Mouse (Mus musculus): Measurements from ENCODE around the gene Zfp160.
"Not testable (repeated sequence)": the region's sequence is repeated elsewhere in the genome, so short reads cannot be mapped to it uniquely, and the experiment has no call there.

GRCm38 (mm10) chr17:21069443-21069842, 60.7 kb downstream of the Zfp160 start:
- not testable (repeated sequence) for TF ChIP-seq CTCF (IDR thresholded peaks at IDR 0.05; ENCODE audit: borderline replicate concordance, control insufficient read depth, extremely low read depth, insufficient read depth, low read length, poor library complexity); POLR2A (IDR thresholded peaks at IDR 0.05; ENCODE audit: control insufficient read depth, extremely low read depth, insufficient read depth, low read length, poor library complexity)
